Mouse (Mus musculus) embryonic facial prominence, embryonic 12.5 days (tissue): Measurements from ENCODE around the gene Prtn3. TPM values are rescaled to one million over a fixed set of nuclear protein-coding genes. Genes with fewer than 3 reads are reported as not detected.

Source experiments
- ATAC-seq: fragments of 200-750 bp; cut with Nextera tagmentation; 2 replicates; pipeline ENCODE4 v1.8.0; 2017; ENCODE audit not compliant: insufficient number of reproducible peaks, insufficient read depth, low FRiP score, low TSS enrichment
- H3K27ac ChIP-seq: fragments of 300-500 bp; sonication (generic); 2 replicates; pipeline ENCODE4 v1.5.1; 2016; ENCODE audit warnings: mild to moderate bottlenecking
- H3K27me3 ChIP-seq: fragments of 300-500 bp; sonication (generic); 2 replicates; pipeline ENCODE4 v1.6.1; 2016; ENCODE audit warnings: mild to moderate bottlenecking, moderate library complexity
- H3K36me3 ChIP-seq: fragments of 300-500 bp; sonication (generic); 2 replicates; pipeline ENCODE4 v1.6.1; 2016; ENCODE audit warnings: mild to moderate bottlenecking
- H3K4me1 ChIP-seq: fragments of 300-500 bp; sonication (generic); 2 replicates; pipeline ENCODE4 v1.6.1; 2016
- H3K4me2 ChIP-seq: fragments of 300-500 bp; sonication (generic); replicated peaks from 2 replicates; pipeline ENCODE4 v1.6.1; 2016; ENCODE audit warnings: mild to moderate bottlenecking, moderate library complexity
- H3K4me3 ChIP-seq: fragments of 300-500 bp; sonication (generic); 2 replicates; pipeline ENCODE4 v1.5.1; 2016; ENCODE audit warnings: mild to moderate bottlenecking
- H3K9ac ChIP-seq: fragments of 300-500 bp; sonication (generic); 2 replicates; pipeline ENCODE4 v1.6.1; 2016; ENCODE audit warnings: mild to moderate bottlenecking, moderate library complexity
- H3K9me3 ChIP-seq: fragments of 300-500 bp; sonication (generic); 2 replicates; pipeline ENCODE4 v1.6.1; 2016; ENCODE audit warnings: mild to moderate bottlenecking, moderate library complexity
- WGBS: fragments of 180-500 bp; shearing (Covaris S2); methylation state at CpG from one replicate; pipeline ENCODE4 v1.1.7; 2016; 5-methylcytosine and 5-hydroxymethylcytosine counted together
- polyA plus RNA-seq: library from polyadenylated mRNA; unstranded; fragments of >200 nt; fragmentation: Nextera tagmentation; extraction: Ambion mirVana; gene quantifications from 2 replicates; pipeline ENCODE4 v1.2.1, GENCODE M21; 2016

Prtn3 gene
- polyA plus RNA-seq, 1 experiment from 2014 or later = 11.3 TPM

GRCm38 (mm10) chr10:79900951-79901410 lies 26.7 kb downstream of the Prtn3 start:
- Histone ChIP-seq H3K4me1 (no peaks in the 10 kb centered on the region), H3K27me3 (no peaks in the 10 kb centered on the region), H3K27ac (no peak overlapping the region), H3K4me3 (no peak overlapping the region), H3K9ac (no peak overlapping the region), H3K4me2 (no peak overlapping the region), H3K9me3 (no peaks in the 10 kb centered on the region), H3K36me3 (peaks cover 82% of the 10 kb centered on the region)
- ATAC-seq = no peak
- 29% methylated on average over 2 of the region's 2 CpGs for WGBS

GRCm38 (mm10) chr10:79906712-79907111 lies 32.4 kb downstream of the Prtn3 start:
- ATAC-seq = no peak
- no peak overlapping the region for H3K4me2 ChIP-seq
- no peaks in the 10 kb centered on the region for H3K27me3 ChIP-seq
- peaks cover 59% of the 10 kb centered on the region for H3K36me3 ChIP-seq
- 0 out of 2 replicates have a peak overlapping the region, but pooled peaks have one; percentile 1 for H3K9ac ChIP-seq
- 89% methylated on average over 9 of the region's 9 CpGs for WGBS
- no peak overlapping the region for H3K4me3 ChIP-seq
- H3K4me1 ChIP-seq = peaks cover 5% of the 10 kb centered on the region
- H3K27ac ChIP-seq = no peak overlapping the region
- no peaks in the 10 kb centered on the region for H3K9me3 ChIP-seq

- H3K36me3 ChIP-seq = peaks cover 61% of the 10 kb centered on the region
- H3K4me2 ChIP-seq = no peak overlapping the region
- no peak overlapping the region for H3K27ac ChIP-seq
Measured at GRCm38 (mm10) chr10:79907415-79907814, 33.1 kb downstream of the Prtn3 start.

GRCm38 (mm10) chr10:79908167-79909091 lies 34.2 kb downstream of the Prtn3 start, which contains the start of gene Med16:
Gene Med16, minus strand, starts transcription at chr10:79908923.
- ATAC-seq = peak; percentile 91
- no peaks in the 10 kb centered on the region for H3K27me3 ChIP-seq
- peak within 1 kb of the TSS; percentile 67 for H3K9ac ChIP-seq
- 2% methylated on average over 52 of the region's 52 CpGs for WGBS
- H3K9me3 ChIP-seq = no peaks in the 10 kb centered on the region
- H3K36me3 ChIP-seq = peaks cover 54% of the 10 kb centered on the region
- peak within 1 kb of the TSS; percentile 97 for H3K27ac ChIP-seq
- H3K4me1 ChIP-seq = peaks cover 5% of the 10 kb centered on the region
- H3K4me3 ChIP-seq = peak within 1 kb of the TSS; percentile 63
- H3K4me2 ChIP-seq = peak within 1 kb of the TSS; percentile 32

More at GRCm38 (mm10) chr10:79907415-79907814, 33.1 kb downstream of the Prtn3 start:
- ATAC-seq = no peak
- Histone ChIP-seq H3K9ac (no peak overlapping the region), H3K4me3 (no peak overlapping the region), H3K27me3 (no peaks in the 10 kb centered on the region), H3K4me1 (peaks cover 5% of the 10 kb centered on the region), H3K9me3 (no peaks in the 10 kb centered on the region)
- 93% methylated on average over 10 of the region's 10 CpGs for WGBS

GRCm38 (mm10) chr10:79909092-79909922 lies 35.0 kb downstream of the Prtn3 start:
- H3K27me3 ChIP-seq = no peaks in the 10 kb centered on the region
- H3K4me3 ChIP-seq = peak overlapping the region; percentile 13; the same call in 1 of the 2 replicates
- peak overlapping the region; percentile 32 for H3K4me2 ChIP-seq
- H3K4me1 ChIP-seq = peaks cover 10% of the 10 kb centered on the region
- no peaks in the 10 kb centered on the region for H3K9me3 ChIP-seq
- H3K27ac ChIP-seq = peak overlapping the region; percentile 73
- 24% methylated on average over 14 of the region's 14 CpGs for WGBS
- H3K36me3 ChIP-seq = peaks cover 49% of the 10 kb centered on the region
- H3K9ac ChIP-seq = peak overlapping the region; percentile 10; the same call in 1 of the 2 replicates
- no peak for ATAC-seq

- Histone ChIP-seq H3K4me1 (peaks cover 23% of the 10 kb centered on the region), H3K9me3 (no peaks in the 10 kb centered on the region), H3K9ac (peak within 1 kb of the TSS; percentile 10; the same call in 1 of the 2 replicates), H3K36me3 (peaks cover 39% of the 10 kb centered on the region), H3K27ac (peak within 1 kb of the TSS; percentile 73; the same call in 1 of the 2 replicates), H3K4me3 (no peak within 1 kb of the TSS), H3K4me2 (no peak within 1 kb of the TSS), H3K27me3 (no peaks in the 10 kb centered on the region)
- no peak for ATAC-seq
- WGBS = 89% methylated on average over 4 of the region's 4 CpGs
Measured at GRCm38 (mm10) chr10:79910556-79910955, 36.3 kb downstream of the Prtn3 start, which contains the start of gene Gm26602. Gene Gm26602, plus strand, starts transcription at chr10:79910856.

- 61% methylated on average over 20 of the region's 20 CpGs for WGBS
- no peak overlapping the region for H3K4me3 ChIP-seq
- H3K27me3 ChIP-seq = peaks cover 3% of the 10 kb centered on the region
- peaks cover 31% of the 10 kb centered on the region for H3K4me1 ChIP-seq
- no peak overlapping the region for H3K27ac ChIP-seq
- ATAC-seq = no peak
- peaks cover 25% of the 10 kb centered on the region for H3K36me3 ChIP-seq
- H3K9me3 ChIP-seq = no peaks in the 10 kb centered on the region
- H3K4me2 ChIP-seq = no peak overlapping the region
- H3K9ac ChIP-seq = no peak overlapping the region
Measured at GRCm38 (mm10) chr10:79912412-79912811, 38.1 kb downstream of the Prtn3 start.

- WGBS = 73% methylated on average over 10 of the region's 11 CpGs
- H3K4me3 ChIP-seq = no peak overlapping the region
- no peaks in the 10 kb centered on the region for H3K9me3 ChIP-seq
- H3K27me3 ChIP-seq = peaks cover 22% of the 10 kb centered on the region
- peaks cover 25% of the 10 kb centered on the region for H3K36me3 ChIP-seq
- no peak for ATAC-seq
- no peak overlapping the region for H3K4me2 ChIP-seq
- H3K27ac ChIP-seq = no peak overlapping the region
- H3K9ac ChIP-seq = peak overlapping the region; percentile 27; the same call in 1 of the 2 replicates
- H3K4me1 ChIP-seq = peaks cover 40% of the 10 kb centered on the region
Measured at GRCm38 (mm10) chr10:79914131-79914947, 40.1 kb downstream of the Prtn3 start.

- peaks cover 41% of the 10 kb centered on the region for H3K4me1 ChIP-seq
- H3K27ac ChIP-seq = no peak overlapping the region
- H3K36me3 ChIP-seq = peaks cover 25% of the 10 kb centered on the region
- no peak for ATAC-seq
- peak overlapping the region; percentile 27; the same call in 1 of the 2 replicates for H3K9ac ChIP-seq
- H3K4me2 ChIP-seq = 0 out of 2 replicates have a peak overlapping the region, but pooled peaks have one; percentile 18
- H3K27me3 ChIP-seq = peaks cover 30% of the 10 kb centered on the region
- H3K4me3 ChIP-seq = no peak overlapping the region
- no peaks in the 10 kb centered on the region for H3K9me3 ChIP-seq
- 77% methylated on average over 7 of the region's 7 CpGs for WGBS
Measured at GRCm38 (mm10) chr10:79914948-79915596, 40.8 kb downstream of the Prtn3 start.

- peaks cover 51% of the 10 kb centered on the region for H3K4me1 ChIP-seq
Measured at GRCm38 (mm10) chr10:79916081-79916480, 41.8 kb downstream of the Prtn3 start.

More at GRCm38 (mm10) chr10:79916081-79916480, 41.8 kb downstream of the Prtn3 start:
- no peak for ATAC-seq
- H3K36me3 ChIP-seq = peaks cover 17% of the 10 kb centered on the region
- WGBS = 8% methylated on average over 8 of the region's 8 CpGs
- peaks cover 40% of the 10 kb centered on the region for H3K27me3 ChIP-seq
- peak overlapping the region; percentile 77 for H3K4me3 ChIP-seq
- peak overlapping the region; percentile 95 for H3K9ac ChIP-seq
- H3K27ac ChIP-seq = peak overlapping the region; percentile 67; the same call in 1 of the 2 replicates
- H3K9me3 ChIP-seq = no peaks in the 10 kb centered on the region
- peak overlapping the region; percentile 90 for H3K4me2 ChIP-seq
